Mouse (Mus musculus): ENCODE measurements around the gene Pet100.

DNA sequence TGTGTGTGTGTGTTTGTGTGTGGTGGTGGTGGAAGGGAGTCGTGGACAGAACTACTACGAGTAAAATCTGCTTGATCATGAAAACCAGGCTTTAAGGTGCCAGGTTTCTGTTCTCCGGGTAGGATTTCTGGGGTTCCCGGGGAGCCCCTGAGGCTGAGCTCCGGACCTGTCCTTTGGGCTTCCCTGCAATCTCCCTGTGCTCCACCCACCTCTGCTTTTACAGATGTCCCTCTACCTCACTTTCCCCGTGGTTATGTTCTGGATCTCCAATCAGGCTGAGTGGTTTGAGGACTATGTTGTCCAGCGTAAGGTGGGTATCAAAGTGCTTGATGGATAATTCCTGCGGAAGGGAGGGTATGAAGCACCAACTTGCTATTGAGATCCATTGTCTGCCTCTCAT is 771 bp downstream of the Pet100 start:
- TF ChIP-seq POLR2A (IDR thresholded peaks at IDR 0.05; ENCODE audit: borderline replicate concordance, insufficient read depth, low read length) = no peak
- TF ChIP-seq CTCF (IDR thresholded peaks at IDR 0.05; ENCODE audit: borderline replicate concordance, insufficient read depth, low read depth, low read length) = no peak
